Mouse (Mus musculus): ENCODE data around the gene Xpo4. TPM values are rescaled to one million over a fixed set of nuclear protein-coding genes. Genes with fewer than 3 reads are reported as not detected.

The Xpo4 gene
- polyA plus RNA-seq, 1 experiment = 4.7 TPM

GRCm38 (mm10) chr14:57536820-57537219 is 128.4 kb downstream of the Xpo4 start:
- no peak for TF ChIP-seq GATA1 (IDR thresholded peaks at IDR 0.05; ENCODE audit: low read length)

GRCm38 (mm10) chr14:57535646-57536045 is 129.6 kb downstream of the Xpo4 start:
- no peak for TF ChIP-seq GATA1 (IDR thresholded peaks at IDR 0.05; ENCODE audit: low read length)

GRCm38 (mm10) chr14:57534961-57535360 is 130.3 kb downstream of the Xpo4 start:
- no peak for TF ChIP-seq GATA1 (IDR thresholded peaks at IDR 0.05; ENCODE audit: low read length)

GRCm38 (mm10) chr14:57534346-57534745 is 130.9 kb downstream of the Xpo4 start:
- TF ChIP-seq GATA1 (IDR thresholded peaks at IDR 0.05; ENCODE audit: low read length) = no peak

GRCm38 (mm10) chr14:57533841-57534240 is 131.4 kb downstream of the Xpo4 start:
- no peak for TF ChIP-seq GATA1 (IDR thresholded peaks at IDR 0.05; ENCODE audit: low read length)

GRCm38 (mm10) chr14:57533214-57533613 is 132.0 kb downstream of the Xpo4 start:
- TF ChIP-seq GATA1 (IDR thresholded peaks at IDR 0.05; ENCODE audit: low read length) = no peak

DNA sequence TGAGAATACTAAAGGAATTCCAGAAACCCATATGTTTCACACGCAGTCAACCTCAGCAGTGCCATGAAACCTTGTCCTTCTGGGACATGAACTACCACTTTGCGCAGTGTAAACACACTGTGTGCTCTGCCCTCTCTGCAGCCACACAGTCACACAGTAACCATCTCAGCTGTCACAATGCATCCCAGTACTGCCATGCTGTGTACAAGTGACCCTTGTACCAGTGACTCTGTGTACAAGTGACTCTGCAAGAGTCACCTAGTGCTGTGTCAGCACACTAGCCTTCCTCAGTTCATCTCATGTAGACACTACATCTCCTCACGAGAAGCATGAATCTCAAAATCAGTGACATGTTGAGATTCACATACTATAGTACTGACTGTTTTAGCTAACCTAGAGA is 132.7 kb downstream of the Xpo4 start:
- no peak for TF ChIP-seq GATA1 (IDR thresholded peaks at IDR 0.05; ENCODE audit: low read length)

DNA sequence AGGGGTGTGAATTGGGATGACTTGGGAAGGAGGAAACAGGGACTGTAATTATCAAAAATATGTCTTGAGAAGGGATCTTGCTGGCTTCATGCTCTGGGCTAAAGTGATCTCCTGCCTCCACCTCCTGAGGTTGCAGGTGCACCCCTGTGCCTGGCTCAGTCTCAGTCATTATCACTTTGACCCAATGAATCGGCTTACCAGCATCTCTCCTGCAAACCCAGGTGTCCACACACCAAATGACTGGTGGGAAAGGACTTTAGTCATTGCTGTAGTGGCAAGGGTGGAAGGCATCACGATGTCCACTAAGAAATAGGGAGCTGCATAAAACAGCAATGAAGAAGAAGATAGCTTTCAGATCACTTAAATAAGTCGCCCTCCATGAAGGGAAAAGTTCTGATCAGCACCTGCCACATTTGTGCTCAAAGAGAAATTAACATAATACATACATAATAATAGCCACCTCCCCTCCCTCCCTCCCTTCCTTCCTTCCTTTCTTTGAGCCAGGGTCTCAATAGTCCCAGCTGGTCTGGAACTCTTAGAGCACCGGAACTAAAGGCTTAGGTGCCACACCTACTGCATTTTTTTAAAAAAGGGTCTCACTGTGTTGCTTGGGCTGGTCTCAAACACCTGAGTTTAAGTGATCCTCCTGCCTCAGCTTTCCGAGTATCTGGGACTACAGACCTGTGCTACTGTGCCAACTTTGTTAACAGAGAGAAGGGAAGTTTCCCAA is 135.3 kb downstream of the Xpo4 start:
- TF ChIP-seq GATA1 (IDR thresholded peaks at IDR 0.05; ENCODE audit: low read length) = no peak

DNA sequence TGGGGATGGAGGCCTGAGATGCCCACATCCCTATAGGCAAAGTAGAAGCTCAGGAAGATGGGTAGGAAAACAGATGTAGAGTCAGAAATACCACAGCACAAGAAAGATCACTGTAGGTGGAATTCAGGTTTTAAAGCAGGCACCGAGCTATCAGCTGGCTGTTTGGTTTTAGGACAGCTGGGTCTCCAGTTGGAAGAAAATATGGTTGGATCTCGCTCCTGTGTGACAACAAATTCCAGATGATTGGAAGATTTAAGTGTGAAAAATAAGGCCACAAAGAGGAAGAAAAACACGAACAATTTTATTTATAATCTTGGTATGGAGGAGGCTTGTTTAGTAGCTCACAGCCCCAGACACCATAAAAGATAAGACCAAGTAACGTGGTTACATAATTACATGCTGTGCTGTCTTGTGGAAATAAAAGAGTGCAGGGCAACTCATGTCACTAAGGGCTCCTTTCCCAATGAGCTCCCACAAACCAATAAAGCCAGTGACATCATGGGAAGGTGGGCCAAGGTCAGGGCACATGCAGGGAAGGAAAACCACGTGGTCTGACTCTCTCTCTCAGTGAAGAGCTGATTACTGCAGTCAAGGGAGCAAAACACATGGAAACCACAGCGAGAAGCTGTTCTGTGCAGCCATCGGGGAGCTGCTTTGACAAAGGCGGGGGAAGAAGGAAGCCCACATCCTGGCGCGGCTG is 136.0 kb downstream of the Xpo4 start:
- TF ChIP-seq GATA1 (IDR thresholded peaks at IDR 0.05; ENCODE audit: low read length) = no peak

DNA sequence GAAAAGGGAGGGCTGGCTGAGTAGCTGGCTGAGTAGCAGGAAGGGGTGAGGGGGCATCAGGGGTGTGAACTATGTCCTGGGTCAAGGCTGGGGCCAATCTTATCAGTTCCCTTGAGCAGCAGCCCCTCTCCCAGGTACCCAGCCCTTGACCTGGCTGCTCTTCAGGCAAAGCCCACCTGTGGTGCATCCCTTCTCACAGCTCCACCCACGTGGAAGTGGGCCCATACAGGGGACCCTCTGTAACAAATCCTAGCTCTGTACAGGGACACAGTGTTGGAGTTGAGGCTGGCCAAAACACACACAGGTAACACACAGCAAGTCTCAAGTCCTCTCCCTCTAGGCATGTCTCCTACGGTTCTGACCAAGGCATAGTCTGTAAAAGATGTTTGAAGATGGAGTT is 137.6 kb downstream of the Xpo4 start:
- no peak for TF ChIP-seq GATA1 (IDR thresholded peaks at IDR 0.05; ENCODE audit: low read length)

Other genes starting within 250 kb of the Xpo4 start
- 2.8 and 3.5 TPM in 2 replicates for gene Ift88, start 241.4 kb downstream of the Xpo4 start, polyA plus RNA-seq (2012)
- gene Il17d, start 140.7 kb downstream of the Xpo4 start, polyA plus RNA-seq (2012) = not detected in 2 replicates
- 1.1 and 2.8 TPM in 2 replicates for gene Eef1akmt1, start 93.8 kb downstream of the Xpo4 start, polyA plus RNA-seq (2012)
- gene Gm49361, start 80.7 kb upstream of the Xpo4 start, polyA plus RNA-seq (2012) = not detected in 2 replicates
- gene Lats2, start 93.0 kb upstream of the Xpo4 start, polyA plus RNA-seq (2012) = 0.02 TPM in 1 of 2 replicates, not detected in the other
- gene Sap18, start 132.8 kb upstream of the Xpo4 start, polyA plus RNA-seq (2012) = 478 and 509 TPM in 2 replicates
- 6.0 and 12.0 TPM in 2 replicates for gene Ska3, start 160.8 kb upstream of the Xpo4 start, polyA plus RNA-seq (2012)
- gene Mrpl57, start 160.8 kb upstream of the Xpo4 start, polyA plus RNA-seq (2012) = 390 and 486 TPM in 2 replicates
- 0.54 and 1.5 TPM in 2 replicates for gene Zdhhc20, start 224.8 kb upstream of the Xpo4 start, polyA plus RNA-seq (2012)